Mouse (Mus musculus) G1E (cell line): Measurements from ENCODE around the gene Hhex.

Experiments
- CTCF ChIP-seq: IDR thresholded peaks from 2 replicates; pipeline ENCODE4 v1.5.1; 2012; ENCODE audit warnings: low read depth, low read length, inconsistent platforms, mixed read lengths
- POLR2AphosphoS5 ChIP-seq: IDR thresholded peaks from 2 replicates; pipeline ENCODE4 v1.6.1; 2012; ENCODE audit warnings: low read depth, low read length, inconsistent platforms; ENCODE audit not compliant: insufficient replicate concordance
- TAL1 ChIP-seq: conservative IDR thresholded peaks from 2 replicates; pipeline ENCODE4 v1.6.1; 2012; ENCODE audit warnings: low read depth, low read length, inconsistent platforms, mixed read lengths

DNA sequence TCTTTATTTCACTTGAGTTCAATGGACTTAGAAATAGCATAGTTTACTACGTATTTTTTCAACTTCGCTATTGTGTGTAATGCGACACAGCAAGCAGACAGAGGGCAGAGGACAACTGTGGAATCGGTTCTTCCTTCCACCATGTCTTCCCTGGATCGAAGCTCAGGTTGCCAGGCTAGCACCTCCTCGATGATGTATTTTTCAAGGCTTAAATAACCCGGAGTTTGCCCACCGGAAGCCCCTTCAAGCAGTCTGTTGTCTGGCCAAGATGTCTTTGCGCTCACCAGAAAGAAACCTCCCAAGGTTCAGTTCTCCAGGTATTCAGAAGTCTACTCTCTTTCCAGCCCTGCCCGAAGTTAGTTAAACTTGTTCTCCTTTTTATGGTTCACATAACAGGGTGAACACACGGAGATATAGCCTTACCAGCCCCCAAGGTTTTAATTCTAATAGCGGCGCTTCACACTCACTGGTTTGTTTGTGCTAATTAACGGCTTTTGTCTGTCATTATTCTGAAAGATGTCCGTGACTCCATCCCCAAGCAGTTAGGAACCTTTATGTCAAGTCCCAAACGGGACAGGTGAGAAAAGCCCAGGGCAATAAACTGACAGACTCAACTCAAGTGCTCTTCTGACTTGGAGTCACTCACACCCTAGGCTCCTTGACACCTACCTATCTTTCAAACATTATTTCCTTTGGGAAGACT, 1.6 kb upstream of the Hhex start:
- TF ChIP-seq CTCF (no peak), POLR2AphosphoS5 (no peak), TAL1 (no peak)
